Mouse (Mus musculus) ES-E14 (cell line): Measurements from ENCODE around the gene Sdhaf4. TPM values are rescaled to one million over a fixed set of nuclear protein-coding genes. Genes with fewer than 3 reads are reported as not detected.

Source experiments
- DNase-seq: peaks from one replicate; pipeline ENCODE4 v3.0.0-alpha.2; 2013; ENCODE audit warnings: low read depth, low spot score
- H3K27ac ChIP-seq: 2 replicates; pipeline ENCODE4 v1.5.1; 2012; ENCODE audit warnings: low read depth, mild to moderate bottlenecking, low read length, moderate library complexity, mixed read lengths; ENCODE audit not compliant: poor library complexity, insufficient read depth, severe bottlenecking
- H3K36me3 ChIP-seq: 2 replicates; pipeline ENCODE4 v1.6.1; 2012; ENCODE audit warnings: mild to moderate bottlenecking, low read length, moderate library complexity, mixed read lengths; ENCODE audit not compliant: control insufficient read depth, poor library complexity, insufficient read depth, severe bottlenecking
- H3K4me1 ChIP-seq, 2 experiments: fragments of 150-350 bp in 1 of 2; sonication (generic) in 1 of 2; 2 replicates each; pipeline ENCODE4 v1.6.1; 2012; ENCODE audit warnings: low read length in 2 of 2, mild to moderate bottlenecking in 1 of 2, mixed read lengths in 1 of 2; ENCODE audit not compliant: control insufficient read depth in 2 of 2, insufficient read depth in 2 of 2, poor library complexity in 1 of 2
- H3K4me3 ChIP-seq, 2 experiments: fragments of 150-350 bp in 1 of 2; sonication (generic) in 1 of 2; 2 replicates each; pipeline ENCODE4 v1.5.1; 2012; ENCODE audit warnings: low read length in 2 of 2, low read depth in 1 of 2, mild to moderate bottlenecking in 1 of 2, mixed read lengths in 1 of 2; ENCODE audit not compliant: insufficient read depth in 1 of 2, poor library complexity in 1 of 2, severe bottlenecking in 1 of 2
- H3K9ac ChIP-seq: 2 replicates; pipeline ENCODE4 v1.6.1; 2012; ENCODE audit warnings: low read depth, mild to moderate bottlenecking, low read length, mixed read lengths; ENCODE audit not compliant: poor library complexity, insufficient read depth, severe bottlenecking
- H3K9me3 ChIP-seq: fragments of 150-350 bp; sonication (generic); 2 replicates; pipeline ENCODE4 v1.6.1; 2012; ENCODE audit warnings: low read depth, mild to moderate bottlenecking, low read length; ENCODE audit not compliant: control insufficient read depth, insufficient read depth
- HCFC1 ChIP-seq: IDR thresholded peaks from 2 replicates; pipeline ENCODE4 v1.6.1; 2012; ENCODE audit warnings: low read length, inconsistent platforms, borderline replicate concordance; ENCODE audit not compliant: insufficient read depth
- MAFK ChIP-seq: IDR thresholded peaks from 2 replicates; pipeline ENCODE4 v1.6.1; 2014; ENCODE audit warnings: mild to moderate bottlenecking, low read depth, low read length, inconsistent platforms; ENCODE audit not compliant: insufficient read depth
- ZC3H11A ChIP-seq: IDR thresholded peaks from 2 replicates; pipeline ENCODE4 v1.6.1; 2012; ENCODE audit warnings: low read depth, mild to moderate bottlenecking, inconsistent platforms, low read length, borderline replicate concordance
- in situ Hi-C, 2 experiments: fragments of 600-800 bp; cut with MboI; formaldehyde crosslinking; loops; one replicate each; pipeline ENCODE4 v1.15.1; 2025; ENCODE audit warnings: low sequenced_read_pairs in 2 of 2, inconsistent platforms in 1 of 2; ENCODE audit not compliant: unreplicated experiment in 2 of 2
- total RNA-seq: library from RNA; depleted of rRNA; stranded (reverse); fragments of 300-350 nt; gene quantifications from 2 replicates; pipeline ENCODE4 v1.2.3, GENCODE M21; 2012; rRNA removed

Sdhaf4 gene
- total RNA-seq, 1 experiment: 21.0 TPM

DNA sequence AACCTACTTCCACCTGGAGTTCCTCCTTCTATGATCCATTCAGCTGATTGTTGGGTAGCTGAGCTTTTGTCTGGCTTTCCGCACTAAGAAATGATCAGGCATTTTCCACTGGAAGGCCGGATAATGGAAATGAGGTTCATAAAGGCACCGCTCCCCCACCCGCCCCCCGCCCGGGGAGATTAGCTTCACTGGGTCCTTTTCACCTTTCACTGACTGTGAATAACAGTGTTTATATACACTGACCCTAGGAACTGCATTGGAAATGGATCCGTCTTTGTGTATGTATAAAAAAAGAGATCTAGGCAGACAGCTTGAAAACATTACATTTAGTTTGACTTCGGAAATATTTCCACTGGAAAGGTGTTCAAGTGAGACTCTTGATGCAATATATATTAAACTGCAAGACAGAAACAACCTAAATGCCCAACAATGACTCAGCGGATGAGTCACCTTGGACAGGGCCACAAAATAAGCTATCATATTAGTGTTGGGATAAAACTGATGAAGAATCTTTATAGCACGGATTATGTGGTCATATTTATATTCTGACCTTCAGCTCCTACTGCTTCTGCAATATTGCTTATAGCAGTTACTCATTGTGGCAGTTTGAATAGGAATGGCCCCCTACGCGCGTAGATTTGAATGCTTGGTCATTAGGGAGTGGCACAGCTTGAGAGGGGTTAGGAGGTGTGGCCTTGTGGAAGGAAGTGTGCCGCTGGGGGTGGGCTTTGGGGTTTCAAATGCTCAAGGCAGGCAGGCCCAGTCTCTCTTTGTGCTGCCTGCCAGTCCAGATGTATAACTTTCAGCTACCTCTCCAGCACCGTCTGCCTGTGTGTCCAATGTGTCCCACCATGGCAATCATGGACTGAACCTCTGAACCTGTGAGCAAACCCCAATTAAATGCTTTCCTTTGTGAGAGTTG, 56.4 kb downstream of the Sdhaf4 start:
- Histone ChIP-seq H3K9me3 (no peaks in the 10 kb centered on the region), H3K27ac (no peak overlapping the region), H3K4me3 (no peak overlapping the region), H3K4me1 (peaks cover 0 to 4% of the 10 kb centered on the region in 2 experiments; a peak in 1 of 4 replicates), H3K36me3 (no peaks in the 10 kb centered on the region), H3K9ac (no peak overlapping the region)
- DNase-seq: no peak
- TF ChIP-seq MAFK: 0 out of 2 replicates have a peak, but pooled peaks have one; percentile 36
- TF ChIP-seq ZC3H11A: no peak
- in situ Hi-C loops: no loop called here

DNA sequence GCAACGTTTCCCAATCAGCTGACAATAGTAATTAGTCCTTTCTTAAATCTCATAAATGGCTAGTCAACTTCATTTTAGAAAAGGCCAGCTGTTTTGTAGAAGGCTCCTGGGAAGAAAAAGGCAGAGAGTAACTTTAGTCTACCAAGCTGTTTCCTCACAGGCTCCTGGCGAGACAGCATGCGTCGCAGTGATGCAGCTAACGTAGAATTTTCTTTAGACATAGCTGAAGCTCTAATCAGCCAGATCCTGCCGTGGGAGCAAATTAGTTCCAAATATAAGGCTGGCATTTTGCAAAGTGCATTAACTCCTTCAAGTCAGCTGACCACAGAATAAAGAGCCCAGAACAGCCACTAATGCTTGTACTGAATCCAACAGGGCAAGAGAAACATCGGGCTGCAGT, 57.2 kb downstream of the Sdhaf4 start:
- H3K4me1 ChIP-seq: peaks cover 0 to 4% of the 10 kb centered on the region in 2 experiments; a peak in 1 of 4 replicates
- H3K9ac ChIP-seq: no peak overlapping the region
- TF ChIP-seq HCFC1 (no peak), MAFK (no peak), ZC3H11A (no peak)
- in situ Hi-C loops: no loop called here
- no peak overlapping the region for H3K4me3 ChIP-seq
- H3K36me3 ChIP-seq: no peaks in the 10 kb centered on the region
- H3K9me3 ChIP-seq: no peaks in the 10 kb centered on the region
- DNase-seq: no peak
- no peak overlapping the region for H3K27ac ChIP-seq

Other genes with a start within 250 kb of the Sdhaf4 start
- 0.79 and 0.98 TPM in 2 replicates for gene B3gat2, start 243.9 kb downstream of the Sdhaf4 start, total RNA-seq
- gene Smap1, start 83.3 kb downstream of the Sdhaf4 start, total RNA-seq: 36.3 and 41.3 TPM in 2 replicates
- 13.7 and 15.6 TPM in 2 replicates for gene Fam135a, start 94.7 kb upstream of the Sdhaf4 start, total RNA-seq
- 0.13 TPM in 1 of 2 replicates, not detected in the other for gene Col9a1, start 172.0 kb upstream of the Sdhaf4 start, total RNA-seq